Mouse (Mus musculus): ENCODE measurements around the gene Cdc26.

DNA sequence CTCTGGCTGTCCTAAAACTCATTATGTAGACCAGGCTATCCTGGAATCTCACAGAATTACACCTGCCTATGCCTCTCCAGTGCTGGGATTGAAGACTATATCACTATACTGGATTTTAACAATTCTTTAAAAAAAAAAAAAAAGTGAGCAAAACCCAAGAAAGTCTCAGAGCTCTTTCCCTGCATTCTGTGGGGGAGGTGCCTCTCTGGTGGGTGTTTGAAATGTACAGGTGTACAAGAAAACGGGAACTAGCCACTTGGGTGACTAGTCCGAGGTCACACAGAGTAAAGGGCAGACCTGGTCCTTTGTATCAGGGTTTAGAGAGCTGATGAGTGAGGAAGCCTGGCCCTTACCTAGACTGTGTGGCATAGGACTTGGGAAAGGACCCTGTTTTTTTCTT, 46.0 kb downstream of the Cdc26 start:
- no peak for TF ChIP-seq CTCF (conservative IDR thresholded peaks at IDR 0.05; ENCODE audit: insufficient read depth, insufficient read length, low read depth, low read length)
- TF ChIP-seq POLR2A (IDR thresholded peaks at IDR 0.05; ENCODE audit: low read depth, low read length) = no peak

All from kidney, adult 2 months (tissue).